Mouse (Mus musculus) MEL (cell line): Measurements from ENCODE around the gene Tnfaip6. TPM values are rescaled to one million over a fixed set of nuclear protein-coding genes. Genes with fewer than 3 reads are reported as not detected.
"Not testable (repeated sequence)": the region's sequence is repeated elsewhere in the genome, so short reads cannot be mapped to it uniquely, and the experiment has no call there.

Experiments used
- DNase-seq: peaks from one replicate; pipeline ENCODE4 v3.0.0; 2011; ENCODE audit warnings: low read depth, low spot score
- H3K27ac ChIP-seq: 2 replicates; pipeline ENCODE4 v1.5.1; 2012; ENCODE audit warnings: low read depth, mild to moderate bottlenecking, control low read depth, low read length, moderate library complexity; ENCODE audit not compliant: control insufficient read depth
- H3K27me3 ChIP-seq, 2 experiments: fragments of 150-350 bp in 1 of 2; sonication (generic) in 1 of 2; 2 replicates each; pipeline ENCODE4 v1.6.1; 2012; ENCODE audit warnings: low read length in 2 of 2, mild to moderate bottlenecking in 2 of 2, improper control_type of control experiment in 1 of 2, moderate library complexity in 1 of 2; ENCODE audit not compliant: insufficient read depth in 2 of 2, control insufficient read depth in 1 of 2
- H3K36me3 ChIP-seq, 2 experiments: 2 replicates each; pipeline ENCODE4 v1.6.1; 2012 to 2014; ENCODE audit warnings: low read length in 2 of 2, improper control_type of control experiment in 1 of 2, inconsistent platforms in 1 of 2, mild to moderate bottlenecking in 1 of 2; ENCODE audit not compliant: insufficient read depth in 2 of 2, control insufficient read depth in 1 of 2
- H3K4me1 ChIP-seq, 2 experiments: fragments of 150-350 bp in 1 of 2; sonication (generic) in 1 of 2; 2 replicates each; pipeline ENCODE4 v1.6.1; 2012; ENCODE audit warnings: low read length in 2 of 2, improper control_type of control experiment in 1 of 2, mild to moderate bottlenecking in 1 of 2; ENCODE audit not compliant: insufficient read depth in 2 of 2, control insufficient read depth in 1 of 2
- H3K4me3 ChIP-seq, 2 experiments: fragments of 150-350 bp in 1 of 2; sonication (generic) in 1 of 2; 2 replicates each; pipeline ENCODE4 v1.5.1; 2012; ENCODE audit warnings: low read depth in 2 of 2, low read length in 2 of 2, mild to moderate bottlenecking in 2 of 2, moderate library complexity in 2 of 2, control low read depth in 1 of 2, improper control_type of control experiment in 1 of 2; ENCODE audit not compliant: control insufficient read depth in 1 of 2, insufficient read depth in 1 of 2
- H3K79me2 ChIP-seq: 2 replicates; pipeline ENCODE4 v1.6.1; 2012; ENCODE audit warnings: mild to moderate bottlenecking, low read length, moderate library complexity; ENCODE audit not compliant: control insufficient read depth, poor library complexity, insufficient read depth
- H3K9ac ChIP-seq: 2 replicates; pipeline ENCODE4 v1.6.1; 2012; ENCODE audit warnings: low read depth, mild to moderate bottlenecking, control low read depth, low read length, moderate library complexity; ENCODE audit not compliant: control insufficient read depth, poor library complexity, severe bottlenecking
- H3K9me3 ChIP-seq: fragments of 150-350 bp; sonication (generic); replicated peaks from 2 replicates; pipeline ENCODE4 v1.6.1; 2012; ENCODE audit warnings: mild to moderate bottlenecking, low read length, improper control_type of control experiment, moderate library complexity; ENCODE audit not compliant: insufficient read depth
- CTCF ChIP-seq, 3 experiments: IDR thresholded peaks in 2 of 3; conservative IDR thresholded peaks in 1 of 3; 2 replicates each; pipeline ENCODE4 v1.5.1; 2011 to 2012; ENCODE audit warnings: low read length in 3 of 3, low read depth in 2 of 3, mild to moderate bottlenecking in 2 of 3, improper control_type of control experiment in 1 of 3, inconsistent platforms in 1 of 3, mixed read lengths in 1 of 3, moderate library complexity in 1 of 3; ENCODE audit not compliant: control insufficient read depth in 1 of 3, insufficient read depth in 1 of 3, poor library complexity in 1 of 3, severe bottlenecking in 1 of 3
- ELF1 ChIP-seq: IDR thresholded peaks from 2 replicates; pipeline ENCODE4 v1.6.1; 2014; ENCODE audit warnings: low read depth, mild to moderate bottlenecking, inconsistent platforms, low read length, improper control_type of control experiment, moderate library complexity
- ETS1 ChIP-seq: IDR thresholded peaks from 2 replicates; pipeline ENCODE4 v1.6.1; 2012; ENCODE audit warnings: low read depth, mild to moderate bottlenecking, inconsistent platforms, low read length, improper control_type of control experiment, moderate library complexity
- GATA1 ChIP-seq: IDR thresholded peaks from 2 replicates; pipeline ENCODE4 v1.6.1; 2011; ENCODE audit warnings: low read depth, low read length, improper control_type of control experiment
- HCFC1 ChIP-seq: IDR thresholded peaks from 2 replicates; pipeline ENCODE4 v1.6.1; 2012; ENCODE audit warnings: low read depth, mild to moderate bottlenecking, inconsistent platforms, low read length, improper control_type of control experiment, moderate library complexity
- KAT2A ChIP-seq: conservative IDR thresholded peaks from 2 replicates; pipeline ENCODE4 v1.6.1; 2012; ENCODE audit warnings: low read depth, low read length, improper control_type of control experiment, inconsistent platforms
- MEF2A ChIP-seq: IDR thresholded peaks from 2 replicates; pipeline ENCODE4 v1.6.1; 2014; ENCODE audit warnings: low read depth, mild to moderate bottlenecking, inconsistent platforms, low read length, improper control_type of control experiment; ENCODE audit not compliant: poor library complexity, insufficient replicate concordance, severe bottlenecking; ENCODE audit errors: extremely low read depth
- MXI1 ChIP-seq: IDR thresholded peaks from 2 replicates; pipeline ENCODE4 v1.6.1; 2011; ENCODE audit warnings: mild to moderate bottlenecking, low read depth, low read length, improper control_type of control experiment
- NELFE ChIP-seq: IDR thresholded peaks from 2 replicates; pipeline ENCODE4 v1.6.1; 2011; ENCODE audit warnings: low read depth, low read length, improper control_type of control experiment
- NRF1 ChIP-seq: IDR thresholded peaks from 2 replicates; pipeline ENCODE4 v1.6.1; 2014; ENCODE audit warnings: low read depth, mild to moderate bottlenecking, inconsistent platforms, low read length, improper control_type of control experiment, moderate library complexity; ENCODE audit not compliant: poor library complexity, insufficient read depth, severe bottlenecking
- RCOR1 ChIP-seq: IDR thresholded peaks from 2 replicates; pipeline ENCODE4 v1.6.1; 2012; ENCODE audit warnings: low read depth, mild to moderate bottlenecking, inconsistent platforms, low read length, improper control_type of control experiment
- UBTF ChIP-seq: IDR thresholded peaks from 2 replicates; pipeline ENCODE4 v1.6.1; 2012; ENCODE audit warnings: low read depth, mild to moderate bottlenecking, inconsistent platforms, low read length, improper control_type of control experiment, moderate library complexity, borderline replicate concordance; ENCODE audit not compliant: insufficient read depth
- USF1 ChIP-seq: IDR thresholded peaks from 2 replicates; pipeline ENCODE4 v1.6.1; 2014; ENCODE audit warnings: low read depth, mild to moderate bottlenecking, inconsistent platforms, low read length, improper control_type of control experiment, moderate library complexity
- ZC3H11A ChIP-seq: IDR thresholded peaks from 2 replicates; pipeline ENCODE4 v1.6.1; 2012; ENCODE audit warnings: low read depth, mild to moderate bottlenecking, inconsistent platforms, low read length, improper control_type of control experiment
- ZKSCAN1 ChIP-seq: IDR thresholded peaks from 2 replicates; pipeline ENCODE4 v1.6.1; 2012; ENCODE audit warnings: low read depth, mild to moderate bottlenecking, inconsistent platforms, low read length, improper control_type of control experiment, moderate library complexity
- ZMIZ1 ChIP-seq: IDR thresholded peaks from 2 replicates; pipeline ENCODE4 v1.6.1; 2012; ENCODE audit warnings: low read depth, mild to moderate bottlenecking, inconsistent platforms, low read length, improper control_type of control experiment, moderate library complexity
- polyA plus RNA-seq, 2 experiments: library from polyadenylated mRNA; stranded (reverse) in 1 of 2; unstranded in 1 of 2; fragments of >175 nt in 1 of 2; fragments of >200 nt in 1 of 2; gene quantifications; 2 replicates each; pipeline versions ENCODE4 v1.2.1 to v1.2.4; 2012; ENCODE audit warnings: low replicate concordance in 2 of 2, low read depth in 1 of 2; ENCODE audit not compliant: insufficient read length in 2 of 2, insufficient read depth in 1 of 2, missing spikeins in 1 of 2
- total RNA-seq: library from RNA; depleted of rRNA; stranded (reverse); fragments of 300-350 nt; gene quantifications from 2 replicates; pipeline ENCODE4 v1.2.3, GENCODE M21; 2012

The Tnfaip6 gene
- total and polyA plus RNA-seq, 3 experiments, result not detected

DNA sequence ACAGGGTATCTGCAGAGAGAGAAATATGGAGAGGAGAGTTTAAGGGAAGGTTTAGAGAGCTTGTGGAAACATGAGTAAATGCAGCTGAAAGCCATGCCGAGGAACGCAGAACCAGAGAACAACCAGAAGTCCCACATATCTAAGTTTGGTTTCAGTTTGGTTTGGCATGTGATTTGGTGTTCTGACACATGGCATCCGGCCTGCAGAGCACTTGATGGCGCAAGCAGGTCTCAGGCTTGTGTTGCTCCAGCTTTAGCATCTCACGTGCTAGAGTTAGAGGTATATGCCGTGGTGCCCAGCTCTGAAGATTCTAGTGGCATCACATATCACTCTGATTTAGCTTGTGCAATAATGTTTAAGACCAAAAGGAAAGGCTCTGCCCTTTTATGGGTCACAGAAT, 46.4 kb upstream of the Tnfaip6 start:
- Histone ChIP-seq H3K9ac (no peak overlapping the region), H3K27ac (no peak overlapping the region), H3K36me3 (no peaks in the 10 kb centered on the region), H3K4me1 (no peaks in the 10 kb centered on the region), H3K79me2 (no peaks in the 10 kb centered on the region), H3K4me3 (no peak overlapping the region), H3K27me3 (peaks cover 7 to 11% of the 10 kb centered on the region in 2 experiments; a peak in 3 of 4 replicates), H3K9me3 (no peaks in the 10 kb centered on the region)
- TF ChIP-seq HCFC1 (no peak), ETS1 (no peak), NELFE (no peak), ZC3H11A (no peak), ELF1 (no peak)
- no peak for DNase-seq

DNA sequence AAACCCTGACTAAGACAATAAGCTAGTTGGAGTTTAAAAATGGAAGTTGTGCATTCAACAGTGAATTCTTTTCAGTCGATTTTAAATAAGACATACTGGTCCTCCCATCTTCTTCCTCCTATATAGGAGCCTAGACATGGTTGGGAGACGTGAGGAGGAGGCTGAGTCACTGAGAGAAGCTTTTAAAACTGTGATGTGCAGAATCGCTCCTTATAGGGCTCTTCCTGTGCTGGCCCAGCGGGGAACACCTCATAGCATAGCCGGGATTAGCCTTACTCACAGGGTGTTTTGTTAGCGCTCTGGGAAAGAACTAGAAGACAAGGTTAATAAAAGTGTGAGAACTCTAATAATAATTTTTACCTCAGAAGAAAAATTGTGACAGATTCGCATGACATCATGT, 37.8 kb upstream of the Tnfaip6 start:
- no peaks in the 10 kb centered on the region for H3K4me1 ChIP-seq
- H3K79me2 ChIP-seq, result no peaks in the 10 kb centered on the region
- no peak overlapping the region for H3K4me3 ChIP-seq
- no peak overlapping the region for H3K27ac ChIP-seq
- H3K36me3 ChIP-seq, result no peaks in the 10 kb centered on the region
- no peaks in the 10 kb centered on the region for H3K9me3 ChIP-seq
- no peak for DNase-seq
- no peak for TF ChIP-seq ZMIZ1
- TF ChIP-seq HCFC1, result no peak
- TF ChIP-seq MXI1, result no peak
- no peak for TF ChIP-seq MEF2A
- no peak for TF ChIP-seq KAT2A
- TF ChIP-seq CTCF (IDR thresholded peaks at IDR 0.05 in 2 of 3, conservative IDR thresholded peaks at IDR 0.05 in 1 of 3; ENCODE audit: control insufficient read depth in 1 of 3, insufficient read depth in 1 of 3, low read depth in 2 of 3, low read length in 3 of 3, poor library complexity in 1 of 3, severe bottlenecking in 1 of 3), result no peak
- no peak for TF ChIP-seq ETS1
- no peak for TF ChIP-seq ZKSCAN1
- peaks cover 4% of the 10 kb centered on the region in 2 experiments; a peak in 3 of 4 replicates for H3K27me3 ChIP-seq
- H3K9ac ChIP-seq, result no peak overlapping the region

DNA sequence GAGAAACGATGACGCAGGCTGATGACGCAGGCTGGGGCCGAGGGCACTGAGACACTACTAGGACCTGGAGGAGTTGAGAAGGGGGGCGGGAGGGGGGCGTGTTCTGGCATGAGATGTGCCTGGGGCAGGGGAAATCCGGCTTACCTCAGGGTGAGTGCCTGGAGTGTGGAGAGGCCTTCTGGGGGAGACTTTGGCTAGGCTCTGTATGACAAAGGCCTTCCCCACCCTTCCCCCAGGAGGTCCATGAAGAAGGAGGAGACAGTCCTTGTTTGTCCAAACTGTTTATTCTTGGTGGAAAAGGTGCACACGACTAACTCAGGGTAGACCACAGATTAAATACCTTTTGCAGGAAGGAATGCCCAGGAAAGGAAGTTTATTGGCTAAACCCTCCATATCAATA, 36.3 kb upstream of the Tnfaip6 start:
- no peak overlapping the region for H3K4me3 ChIP-seq
- no peak overlapping the region for H3K9ac ChIP-seq
- DNase-seq, result no peak
- H3K36me3 ChIP-seq, result no peaks in the 10 kb centered on the region
- H3K9me3 ChIP-seq, result no peaks in the 10 kb centered on the region
- no peaks in the 10 kb centered on the region for H3K4me1 ChIP-seq
- TF ChIP-seq KAT2A, result no peak
- TF ChIP-seq NRF1, result no peak
- no peak for TF ChIP-seq RCOR1
- TF ChIP-seq UBTF, result no peak
- TF ChIP-seq GATA1, result no peak
- no peak for TF ChIP-seq ZMIZ1
- no peak for TF ChIP-seq USF1
- H3K27ac ChIP-seq, result no peak overlapping the region
- H3K79me2 ChIP-seq, result no peaks in the 10 kb centered on the region
- peaks cover 2 to 4% of the 10 kb centered on the region in 2 experiments; a peak in 2 of 4 replicates for H3K27me3 ChIP-seq

DNA sequence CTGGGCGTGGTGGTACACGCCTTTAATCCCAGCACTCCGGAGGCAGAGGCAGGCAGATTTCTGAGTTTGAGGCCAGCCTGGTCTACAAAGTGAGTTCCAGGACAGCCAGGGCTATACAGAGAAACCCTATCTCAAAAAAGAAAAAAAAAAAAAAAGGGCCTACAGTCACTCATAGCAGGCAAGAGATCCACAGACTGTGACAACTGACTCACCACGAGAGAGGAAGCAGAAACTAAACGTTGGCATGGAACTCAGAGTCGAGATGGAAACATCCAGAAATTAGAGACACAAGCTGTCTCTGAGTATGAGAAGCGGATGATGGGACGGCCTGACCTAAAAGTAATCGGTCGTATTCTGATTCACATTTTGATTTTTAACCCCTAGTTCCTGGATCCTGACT, 35.5 kb upstream of the Tnfaip6 start:
- not testable (repeated sequence) for H3K4me3 ChIP-seq, DNase-seq

More for the DNA sequence above, 35.5 kb upstream of the Tnfaip6 start:
- not testable (repeated sequence) for H3K27ac ChIP-seq, H3K27me3 ChIP-seq, H3K36me3 ChIP-seq, H3K4me1 ChIP-seq, H3K79me2 ChIP-seq, H3K9ac ChIP-seq, H3K9me3 ChIP-seq
